Mouse (Mus musculus) lung, embryonic 14.5 days (tissue): ENCODE measurements at regions not wholly inside any gene's neighbourhood (a gene's known extent, or its start where the extent isn't known, plus 50 kb on each side); places are given as distances from the start of the nearest gene placed in this dataset.

Experiments used
- ATAC-seq: fragments of 200-750 bp; cut with Nextera tagmentation; 2 replicates; pipeline ENCODE4 v1.8.0; 2017; ENCODE audit warnings: mild to moderate bottlenecking, moderate TSS enrichment, moderate library complexity; ENCODE audit not compliant: insufficient read depth
- DNase-seq: peaks from one replicate; pipeline ENCODE4 v3.0.0-alpha.2; 2015
- H3K27ac ChIP-seq: fragments of 300-500 bp; sonication (generic); 2 replicates; pipeline ENCODE4 v1.5.1; 2014; ENCODE audit warnings: low read depth, mild to moderate bottlenecking, moderate library complexity
- H3K27me3 ChIP-seq: fragments of 300-500 bp; sonication (generic); 2 replicates; pipeline ENCODE4 v1.6.1; 2014; ENCODE audit warnings: low read length, control low read depth; ENCODE audit not compliant: insufficient read depth
- H3K36me3 ChIP-seq: fragments of 300-500 bp; sonication (generic); 2 replicates; pipeline ENCODE4 v1.6.1; 2014; ENCODE audit warnings: control low read depth; ENCODE audit not compliant: insufficient read depth
- H3K4me1 ChIP-seq: fragments of 300-500 bp; sonication (generic); 2 replicates; pipeline ENCODE4 v1.6.1; 2014; ENCODE audit warnings: antibody characterized with exemption, control low read depth; ENCODE audit not compliant: insufficient read depth
- H3K4me2 ChIP-seq: fragments of 300-500 bp; sonication (generic); 2 replicates; pipeline ENCODE4 v1.6.1; 2014; ENCODE audit warnings: mild to moderate bottlenecking
- H3K4me3 ChIP-seq: fragments of 300-500 bp; sonication (generic); 2 replicates; pipeline ENCODE4 v1.5.1; 2014; ENCODE audit warnings: low read depth, low read length
- H3K9ac ChIP-seq: fragments of 300-500 bp; sonication (generic); 2 replicates; pipeline ENCODE4 v1.6.1; 2014
- H3K9me3 ChIP-seq: fragments of 300-500 bp; sonication (generic); 2 replicates; pipeline ENCODE4 v1.6.1; 2016; ENCODE audit warnings: low read depth, low read length, control low read depth
- CTCF ChIP-seq: IDR thresholded peaks from 2 replicates; pipeline ENCODE4 v1.5.1; 2016; ENCODE audit warnings: antibody characterized with exemption, low read depth
- WGBS: fragments of 180-500 bp; shearing (Covaris S2); extraction: QIAGEN DNeasy Blood & Tissue Kit; methylation state at CpG from one replicate; pipeline ENCODE4 v1.1.7; 2014; 5-methylcytosine and 5-hydroxymethylcytosine counted together

DNA sequence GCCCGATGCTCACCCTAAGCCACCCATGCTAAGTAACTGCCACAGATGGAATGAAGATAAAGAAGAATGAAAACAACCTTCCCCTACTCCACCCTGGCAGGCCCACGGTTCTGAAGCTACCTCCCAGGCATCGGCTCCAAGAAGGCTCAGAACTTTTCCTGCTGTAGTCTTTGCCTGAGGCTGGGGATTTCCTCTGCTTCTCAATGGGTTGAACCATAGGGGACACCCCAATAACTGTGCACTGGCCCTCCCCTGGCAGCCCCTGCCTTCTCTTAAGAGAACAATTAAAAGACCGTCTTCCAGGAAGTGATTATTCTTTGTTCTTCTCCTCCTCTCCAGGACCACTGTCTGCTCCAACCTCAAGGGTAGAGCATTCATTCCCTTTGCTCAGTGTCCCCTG, 191.9 kb downstream of the Maf start:
- no peak for DNase-seq
- no peak for ATAC-seq
- H3K9ac ChIP-seq, result no peak overlapping the region
- no peak overlapping the region for H3K4me3 ChIP-seq
- WGBS, result 54% methylated on average over 4 of the region's 4 CpGs
- no peak overlapping the region for H3K4me2 ChIP-seq
- no peaks in the 10 kb centered on the region for H3K9me3 ChIP-seq
- no peaks in the 10 kb centered on the region for H3K4me1 ChIP-seq
- no peak for TF ChIP-seq CTCF
- no peaks in the 10 kb centered on the region for H3K27me3 ChIP-seq
- H3K36me3 ChIP-seq, result no peaks in the 10 kb centered on the region
- H3K27ac ChIP-seq, result no peak overlapping the region

- DNase-seq, result no peak
- no peaks in the 10 kb centered on the region for H3K27me3 ChIP-seq
- WGBS, result 80% methylated on average over 3 of the region's 3 CpGs
- H3K4me2 ChIP-seq, result no peak overlapping the region
- no peak for TF ChIP-seq CTCF
- no peaks in the 10 kb centered on the region for H3K4me1 ChIP-seq
- no peak overlapping the region for H3K4me3 ChIP-seq
- no peaks in the 10 kb centered on the region for H3K36me3 ChIP-seq
- no peak for ATAC-seq
- H3K27ac ChIP-seq, result no peak overlapping the region
- no peaks in the 10 kb centered on the region for H3K9me3 ChIP-seq
- no peak overlapping the region for H3K9ac ChIP-seq
These were observed 193.1 kb downstream of the Maf start for GRCm38 (mm10) chr8:115514485-115514884.

GRCm38 (mm10) chr8:115507180-115507579, 200.4 kb downstream of the Maf start:
- H3K9ac ChIP-seq, result no peak overlapping the region
- WGBS, result 90% methylated on average over 4 of the region's 4 CpGs
- no peaks in the 10 kb centered on the region for H3K4me1 ChIP-seq

DNA sequence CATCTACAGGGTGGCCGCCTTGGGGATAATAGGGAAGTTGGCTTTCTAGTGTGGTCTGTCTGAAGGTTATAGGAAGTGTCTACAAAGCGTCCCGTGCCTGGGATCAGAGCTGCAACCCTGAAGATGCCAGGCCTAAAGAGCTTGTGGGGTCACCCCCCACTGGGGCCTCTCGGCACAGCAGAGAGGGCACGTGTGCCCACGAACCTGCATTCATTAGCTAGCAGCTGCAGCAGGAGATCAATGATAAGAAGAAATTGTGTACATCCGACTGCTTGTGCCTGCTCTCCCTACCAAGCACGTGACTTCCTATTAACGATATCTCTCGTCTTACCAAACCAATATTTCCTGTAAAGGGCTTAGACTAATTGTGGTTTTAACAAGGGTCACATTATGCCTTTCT, 200.9 kb downstream of the Maf start:
- no peak for ATAC-seq
- H3K27ac ChIP-seq, result no peak overlapping the region

More at GRCm38 (mm10) chr8:115507180-115507579, 200.4 kb downstream of the Maf start:
- H3K27ac ChIP-seq, result no peak overlapping the region
- no peaks in the 10 kb centered on the region for H3K36me3 ChIP-seq
- H3K4me2 ChIP-seq, result no peak overlapping the region
- no peaks in the 10 kb centered on the region for H3K27me3 ChIP-seq
- H3K4me3 ChIP-seq, result no peak overlapping the region
- no peak for TF ChIP-seq CTCF
- H3K9me3 ChIP-seq, result no peaks in the 10 kb centered on the region
- DNase-seq (no peak), ATAC-seq (no peak)

DNA sequence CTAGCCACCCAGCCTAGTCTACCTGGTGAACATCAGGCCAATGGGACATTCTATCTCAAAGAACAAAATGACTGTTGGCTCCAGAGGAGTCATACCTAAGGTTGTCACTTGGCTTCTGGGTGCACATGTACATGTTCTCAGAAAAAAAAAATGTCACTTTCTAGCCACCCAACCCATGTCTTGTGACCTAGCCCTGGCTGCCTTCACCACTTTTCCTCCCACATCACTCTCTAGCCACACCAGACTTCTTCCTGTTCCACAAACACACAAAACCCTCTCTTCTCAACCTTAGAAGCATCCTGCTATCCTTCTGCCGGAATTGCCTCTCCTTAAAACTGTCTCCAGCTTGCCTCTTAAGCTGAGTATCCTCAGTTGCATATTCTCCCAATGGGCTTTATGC, 211.6 kb downstream of the Maf start:
- H3K27ac ChIP-seq, result no peak overlapping the region
- H3K4me2 ChIP-seq, result no peak overlapping the region
- no peaks in the 10 kb centered on the region for H3K4me1 ChIP-seq
- ATAC-seq (no peak), DNase-seq (no peak)
- H3K9me3 ChIP-seq, result no peaks in the 10 kb centered on the region
- no peaks in the 10 kb centered on the region for H3K27me3 ChIP-seq
- no peak for TF ChIP-seq CTCF
- H3K4me3 ChIP-seq, result no peak overlapping the region
- no peaks in the 10 kb centered on the region for H3K36me3 ChIP-seq
- 79% methylated on average over 1 of the region's 1 CpGs for WGBS
- H3K9ac ChIP-seq, result no peak overlapping the region

More for the DNA sequence above, 200.9 kb downstream of the Maf start:
- Histone ChIP-seq H3K4me3 (no peak overlapping the region), H3K9ac (no peak overlapping the region), H3K27me3 (no peaks in the 10 kb centered on the region), H3K9me3 (no peaks in the 10 kb centered on the region), H3K4me2 (no peak overlapping the region), H3K36me3 (no peaks in the 10 kb centered on the region), H3K4me1 (no peaks in the 10 kb centered on the region)
- WGBS, result 65% methylated on average over 10 of the region's 10 CpGs
- TF ChIP-seq CTCF, result no peak
- no peak for DNase-seq

DNA sequence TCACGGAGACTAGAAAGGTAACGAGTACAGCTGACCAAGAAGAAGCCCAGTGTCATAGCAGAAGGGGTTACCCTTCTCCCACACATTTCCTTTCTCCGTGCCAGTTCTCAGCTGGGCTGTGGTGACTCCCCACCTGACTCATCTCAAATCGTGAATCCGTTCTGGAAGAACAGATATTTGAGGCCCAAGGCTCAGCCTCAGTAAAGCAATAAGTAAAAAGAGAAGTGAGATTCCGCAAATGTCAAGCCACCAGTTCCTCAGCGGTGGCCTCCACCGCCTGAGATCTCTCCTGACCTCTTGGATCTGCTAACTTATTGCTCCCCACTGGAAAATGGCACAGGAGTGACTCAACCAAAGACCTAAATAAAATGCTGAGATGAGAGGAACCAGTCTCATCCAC, 213.2 kb downstream of the Maf start:
- Histone ChIP-seq H3K27ac (no peak overlapping the region), H3K36me3 (no peaks in the 10 kb centered on the region), H3K9ac (no peak overlapping the region), H3K4me1 (no peaks in the 10 kb centered on the region), H3K27me3 (no peaks in the 10 kb centered on the region), H3K4me3 (no peak overlapping the region), H3K9me3 (no peaks in the 10 kb centered on the region), H3K4me2 (no peak overlapping the region)
- DNase-seq, result no peak
- no peak for TF ChIP-seq CTCF
- WGBS, result 82% methylated on average over 8 of the region's 8 CpGs
- ATAC-seq, result no peak

GRCm38 (mm10) chr8:115486904-115487303, 220.7 kb downstream of the Maf start:
- Histone ChIP-seq H3K4me1 (no peaks in the 10 kb centered on the region), H3K9me3 (no peaks in the 10 kb centered on the region), H3K4me2 (no peak overlapping the region), H3K4me3 (no peak overlapping the region), H3K27me3 (no peaks in the 10 kb centered on the region), H3K9ac (no peak overlapping the region), H3K27ac (no peak overlapping the region), H3K36me3 (no peaks in the 10 kb centered on the region)
- DNase-seq (no peak), ATAC-seq (no peak)
- 23% methylated on average over 3 of the region's 3 CpGs for WGBS
- TF ChIP-seq CTCF, result no peak

DNA sequence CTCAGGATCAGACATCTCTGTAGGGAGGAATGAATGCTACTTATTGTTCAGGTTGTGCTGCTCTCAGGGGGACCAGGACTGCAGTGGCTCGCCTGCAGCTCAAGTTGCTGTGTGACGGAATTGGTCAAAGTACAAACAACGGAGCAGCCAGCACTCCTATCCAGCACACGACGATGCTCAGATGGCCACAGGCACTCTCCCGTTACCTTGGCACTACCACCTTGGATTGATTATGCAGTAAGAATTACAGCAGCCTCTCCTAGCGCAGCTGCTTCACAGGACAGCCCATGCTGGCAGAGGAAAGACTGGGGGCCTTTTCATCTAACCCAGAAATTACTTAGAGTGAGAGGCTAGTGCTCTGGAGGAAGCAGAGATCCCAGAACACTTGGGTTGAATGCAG, 226.5 kb downstream of the Maf start:
- H3K9ac ChIP-seq, result no peak overlapping the region
- H3K9me3 ChIP-seq, result no peaks in the 10 kb centered on the region
- no peak overlapping the region for H3K4me2 ChIP-seq
- no peak overlapping the region for H3K27ac ChIP-seq
- H3K36me3 ChIP-seq, result no peaks in the 10 kb centered on the region
- DNase-seq (no peak), ATAC-seq (no peak)
- H3K4me3 ChIP-seq, result no peak overlapping the region
- TF ChIP-seq CTCF, result no peak
- H3K27me3 ChIP-seq, result 0 out of 2 replicates have a peak, but pooled peaks cover 3% of the 10 kb centered on the region
- 0 out of 2 replicates have a peak, but pooled peaks cover 4% of the 10 kb centered on the region for H3K4me1 ChIP-seq
- 63% methylated on average over 7 of the region's 7 CpGs for WGBS
